Mouse (Mus musculus): ENCODE measurements around the gene Gm8138. TPM values are rescaled to one million over a fixed set of nuclear protein-coding genes. Genes with fewer than 3 reads are reported as not detected.

The Gm8138 gene
- not detected for total RNA-seq (2023)

DNA sequence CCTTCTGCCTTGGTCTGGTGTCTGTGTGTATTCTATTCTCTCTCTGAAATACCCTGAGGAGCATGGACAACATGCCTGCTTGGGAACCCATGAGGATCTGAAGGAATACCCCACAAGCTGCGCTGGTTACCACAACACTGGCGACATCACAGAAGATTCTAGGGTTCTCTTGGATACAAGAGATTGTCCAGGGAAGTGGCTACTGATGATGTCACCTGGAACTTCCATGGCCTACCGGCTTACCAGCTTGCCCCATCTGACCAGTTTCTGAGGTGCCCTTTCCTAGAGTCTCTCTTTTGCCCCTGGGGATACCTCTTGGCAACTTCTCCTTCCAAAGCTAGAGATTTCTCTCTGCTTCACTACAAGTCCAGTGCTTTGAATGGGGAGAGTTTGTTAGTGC, at the start of gene Gm8138:
TSS of gene Gm8138 (minus strand) at position 101 of the 400 bp plus-strand sequence.

Other genes starting within 250 kb of the Gm8138 start
- not detected for gene Gm7233, start 236.5 kb downstream of the Gm8138 start, total RNA-seq (2023)
- not detected for gene Gm8122, start 181.0 kb downstream of the Gm8138 start, total RNA-seq (2023)
- gene Gm8126, start 157.7 kb downstream of the Gm8138 start, total RNA-seq (2023) = not detected
- not detected for gene Gm9732, start 141.3 kb downstream of the Gm8138 start, total RNA-seq (2023)
- not detected for gene Gm8127, start 122.5 kb downstream of the Gm8138 start, total RNA-seq (2023)
- gene 1700001F09Rik, start 68.5 kb downstream of the Gm8138 start, total RNA-seq (2023) = not detected
- gene Gm5799, start 127.2 kb upstream of the Gm8138 start, total RNA-seq (2023) = not detected
- gene Gm17654, start 162.8 kb upstream of the Gm8138 start, total RNA-seq (2023) = not detected
- gene Gm10375, start 191.7 kb upstream of the Gm8138 start, total RNA-seq (2023) = not detected